Mouse (Mus musculus) forebrain, embryonic 13.5 days (tissue): ENCODE measurements around the gene Prpf4. TPM values are rescaled to one million over a fixed set of nuclear protein-coding genes. Genes with fewer than 3 reads are reported as not detected.

Experiments
- ATAC-seq: fragments of 200-750 bp; cut with Nextera tagmentation; 2 replicates; pipeline ENCODE4 v1.8.0; 2017
- H3K27ac ChIP-seq: fragments of 300-500 bp; sonication (generic); 2 replicates; pipeline ENCODE4 v1.5.1; 2015; ENCODE audit warnings: inconsistent platforms, mild to moderate bottlenecking, moderate library complexity
- H3K27me3 ChIP-seq: fragments of 300-500 bp; sonication (generic); 2 replicates; pipeline ENCODE4 v1.6.1; 2015; ENCODE audit warnings: mild to moderate bottlenecking, inconsistent platforms
- H3K36me3 ChIP-seq: fragments of 300-500 bp; sonication (generic); 2 replicates; pipeline ENCODE4 v1.6.1; 2015; ENCODE audit warnings: mild to moderate bottlenecking, inconsistent platforms; ENCODE audit not compliant: poor library complexity, severe bottlenecking
- H3K4me1 ChIP-seq: fragments of 300-500 bp; sonication (generic); 2 replicates; pipeline ENCODE4 v1.6.1; 2015; ENCODE audit warnings: inconsistent platforms
- H3K4me2 ChIP-seq: fragments of 300-500 bp; sonication (generic); 2 replicates; pipeline ENCODE4 v1.6.1; 2015; ENCODE audit warnings: inconsistent platforms, mild to moderate bottlenecking, moderate library complexity
- H3K4me3 ChIP-seq: fragments of 300-500 bp; sonication (generic); 2 replicates; pipeline ENCODE4 v1.5.1; 2015; ENCODE audit warnings: mild to moderate bottlenecking, inconsistent platforms
- H3K9ac ChIP-seq: fragments of 300-500 bp; sonication (generic); 2 replicates; pipeline ENCODE4 v1.6.1; 2015; ENCODE audit warnings: mild to moderate bottlenecking, inconsistent platforms
- H3K9me3 ChIP-seq: fragments of 300-500 bp; sonication (generic); replicated peaks from 2 replicates; pipeline ENCODE4 v1.6.1; 2016; ENCODE audit warnings: inconsistent platforms
- WGBS: fragments of 180-500 bp; shearing (Covaris S2); methylation state at CpG from one replicate; pipeline ENCODE4 v1.1.7; 2015; 5-methylcytosine and 5-hydroxymethylcytosine counted together
- polyA plus RNA-seq: library from polyadenylated mRNA; unstranded; fragments of >200 nt; fragmentation: Nextera tagmentation; extraction: Ambion mirVana; gene quantifications from 2 replicates; pipeline ENCODE4 v1.2.1, GENCODE M21; 2015

The Prpf4 gene
- polyA plus RNA-seq, 1 experiment from 2014 or later: 21.3 TPM

DNA sequence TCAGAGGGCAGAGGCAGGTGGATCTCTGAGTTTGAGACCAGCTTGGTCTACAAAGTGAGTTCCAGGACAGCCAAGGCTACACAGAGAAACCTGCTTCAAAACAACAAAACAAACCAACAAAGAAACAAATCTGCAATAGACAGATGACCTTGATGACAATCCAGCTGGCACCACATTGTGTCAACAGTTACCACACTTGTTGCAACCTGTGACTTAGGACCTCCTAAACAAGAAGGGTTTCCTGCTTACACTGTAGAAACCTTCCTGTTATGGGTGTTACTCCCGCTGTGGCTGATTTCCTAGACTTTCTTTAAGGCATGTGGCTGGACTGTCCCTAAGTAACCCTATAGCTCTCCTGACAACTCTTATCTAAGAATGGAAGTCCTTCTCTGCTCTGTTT, 12.8 kb upstream of the Prpf4 start:
- no peak overlapping the region for H3K4me3 ChIP-seq
- no peaks in the 10 kb centered on the region for H3K9me3 ChIP-seq
- H3K27ac ChIP-seq: no peak overlapping the region
- WGBS: 100% methylated on average over 1 of the region's 1 CpGs
- no peaks in the 10 kb centered on the region for H3K4me1 ChIP-seq
- no peaks in the 10 kb centered on the region for H3K27me3 ChIP-seq
- no peak overlapping the region for H3K4me2 ChIP-seq
- H3K9ac ChIP-seq: no peak overlapping the region
- ATAC-seq: no peak
- H3K36me3 ChIP-seq: peaks cover 89% of the 10 kb centered on the region

DNA sequence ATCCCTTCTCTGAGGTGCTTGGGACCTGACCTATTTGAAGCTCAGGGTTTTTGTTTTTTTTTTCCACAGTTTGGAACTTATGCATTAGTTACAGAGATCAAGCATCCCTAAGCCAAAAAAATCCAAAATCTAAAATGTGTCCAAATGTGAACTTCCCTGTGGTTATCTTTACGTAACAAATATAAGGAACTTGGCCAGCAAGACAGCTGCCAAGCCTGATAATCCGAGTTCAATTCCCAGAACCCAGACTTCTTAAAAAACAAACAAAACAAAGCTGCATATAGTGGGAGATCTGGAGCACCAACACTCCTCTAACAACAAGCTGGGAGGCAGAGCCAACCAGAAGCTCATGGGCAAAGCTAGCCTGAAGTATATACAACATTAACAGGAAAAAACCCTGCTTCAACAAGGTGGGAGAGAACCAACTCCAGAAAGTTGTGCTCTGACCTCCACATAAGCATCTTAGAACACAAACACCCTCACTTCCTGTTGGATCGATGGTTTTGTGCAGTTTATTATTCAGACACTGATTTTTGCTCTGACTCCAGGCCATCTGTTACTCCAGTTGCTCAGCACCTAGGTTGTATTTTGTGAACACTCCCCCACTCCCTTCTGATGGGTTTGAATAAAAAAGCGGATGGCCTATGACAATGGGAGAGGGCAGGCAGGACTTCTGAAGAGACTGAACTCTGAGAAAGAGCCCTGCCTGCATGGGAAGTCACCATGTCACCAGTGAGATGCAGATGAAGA, 10.8 kb upstream of the Prpf4 start:
- Histone ChIP-seq H3K27ac (no peak overlapping the region), H3K9ac (no peak overlapping the region), H3K27me3 (no peaks in the 10 kb centered on the region), H3K4me3 (no peak overlapping the region), H3K36me3 (peaks cover 89% of the 10 kb centered on the region), H3K9me3 (no peaks in the 10 kb centered on the region), H3K4me2 (no peak overlapping the region), H3K4me1 (no peaks in the 10 kb centered on the region)
- no peak for ATAC-seq
- WGBS: 93% methylated on average over 4 of the region's 4 CpGs

GRCm38 (mm10) chr4:62398956-62399355, 9.6 kb upstream of the Prpf4 start:
- Histone ChIP-seq H3K9ac (no peak overlapping the region), H3K27me3 (no peaks in the 10 kb centered on the region), H3K27ac (no peak overlapping the region), H3K9me3 (no peaks in the 10 kb centered on the region), H3K4me2 (no peak overlapping the region), H3K36me3 (peaks cover 84% of the 10 kb centered on the region), H3K4me1 (no peaks in the 10 kb centered on the region), H3K4me3 (no peak overlapping the region)
- 91% methylated on average over 3 of the region's 3 CpGs for WGBS
- ATAC-seq: no peak

GRCm38 (mm10) chr4:62406133-62406532, 2.5 kb upstream of the Prpf4 start:
- H3K9ac ChIP-seq: no peak overlapping the region
- peak overlapping the region; percentile 24; the same call in 1 of the 2 replicates for H3K4me2 ChIP-seq
- ATAC-seq: no peak
- H3K27me3 ChIP-seq: no peaks in the 10 kb centered on the region
- H3K36me3 ChIP-seq: peaks cover 30% of the 10 kb centered on the region
- H3K4me1 ChIP-seq: peaks cover 39% of the 10 kb centered on the region
- H3K4me3 ChIP-seq: no peak overlapping the region
- no peak overlapping the region for H3K27ac ChIP-seq
- WGBS: 83% methylated on average over 4 of the region's 4 CpGs
- H3K9me3 ChIP-seq: no peaks in the 10 kb centered on the region

DNA sequence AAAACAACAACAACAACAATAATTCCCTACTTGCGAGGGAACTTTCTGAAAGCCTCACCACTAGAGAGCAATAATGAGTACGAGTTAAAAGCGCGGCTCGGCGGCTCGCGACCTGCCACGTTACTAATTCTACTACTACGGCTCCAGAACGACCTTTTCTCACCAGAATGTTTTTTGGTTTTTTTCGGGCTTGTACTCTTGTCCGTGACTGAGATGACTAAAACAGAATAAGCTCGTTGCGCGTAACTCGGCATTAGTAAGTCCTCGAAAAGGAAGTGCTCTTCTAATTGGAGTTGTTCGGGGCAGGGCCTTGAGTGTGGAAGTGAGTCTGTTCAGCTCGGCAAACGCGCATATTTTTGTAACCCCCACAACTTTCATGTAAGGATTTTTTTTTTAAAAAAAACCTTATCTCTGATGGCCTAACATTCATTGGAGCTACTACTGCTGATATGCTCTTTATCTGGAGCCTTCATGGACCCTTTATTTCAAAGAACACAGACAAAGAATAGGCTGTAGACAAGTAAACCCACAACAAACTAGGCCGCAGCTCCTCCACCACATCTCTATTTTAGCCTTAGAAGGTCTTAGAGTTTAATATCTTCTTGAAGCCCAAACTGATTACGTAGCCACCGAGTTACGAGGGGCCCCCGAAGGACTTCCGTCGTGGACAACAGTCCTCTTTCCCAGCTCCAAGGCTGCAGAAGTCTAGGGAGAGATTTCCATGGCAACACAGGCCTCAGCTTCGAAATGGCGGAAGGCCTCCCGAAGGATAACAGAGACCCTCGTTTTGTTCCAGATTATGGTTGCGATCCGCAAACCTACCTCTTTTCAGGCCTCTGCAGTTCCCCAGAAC, 641 bp upstream of the Prpf4 start:
- H3K4me1 ChIP-seq: peaks cover 39% of the 10 kb centered on the region
- peak overlapping the region; percentile 76 for H3K27ac ChIP-seq
- under 1% methylated on average over 35 of the region's 35 CpGs for WGBS
- ATAC-seq: peak; percentile 6
- H3K36me3 ChIP-seq: peaks cover 32% of the 10 kb centered on the region
- H3K9me3 ChIP-seq: no peaks in the 10 kb centered on the region
- peak overlapping the region; percentile 79 for H3K4me2 ChIP-seq
- no peaks in the 10 kb centered on the region for H3K27me3 ChIP-seq
- H3K4me3 ChIP-seq: peak overlapping the region; percentile 79
- peak overlapping the region; percentile 79 for H3K9ac ChIP-seq

DNA sequence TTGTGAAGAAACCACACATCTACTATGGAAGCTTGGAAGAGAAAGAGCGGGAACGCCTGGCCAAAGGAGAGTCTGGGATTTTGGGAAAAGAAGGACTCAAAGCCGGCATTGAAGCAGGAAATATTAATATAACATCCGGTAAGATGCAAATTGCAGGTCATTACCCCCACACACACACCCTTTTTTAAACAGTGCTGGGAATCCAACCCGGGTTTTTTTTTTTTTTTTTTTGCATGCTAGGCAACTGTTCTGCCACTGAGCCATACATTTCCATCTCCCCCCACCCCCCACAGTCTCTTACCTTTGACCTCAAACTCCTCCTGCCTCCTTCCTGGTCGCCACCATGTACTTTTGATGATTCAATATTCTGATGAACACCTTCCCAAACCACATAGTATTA, 1.0 kb downstream of the Prpf4 start:
- 50% methylated on average over 6 of the region's 6 CpGs for WGBS
- Histone ChIP-seq H3K27me3 (no peaks in the 10 kb centered on the region), H3K36me3 (peaks cover 40% of the 10 kb centered on the region), H3K4me3 (peak overlapping the region; percentile 79), H3K27ac (no peak overlapping the region), H3K9me3 (no peaks in the 10 kb centered on the region), H3K4me2 (peak overlapping the region; percentile 79), H3K4me1 (peaks cover 36% of the 10 kb centered on the region), H3K9ac (peak overlapping the region; percentile 91)
- no peak for ATAC-seq

- peaks cover 43% of the 10 kb centered on the region for H3K36me3 ChIP-seq
- peak overlapping the region; percentile 79 for H3K4me3 ChIP-seq
- H3K27me3 ChIP-seq: no peaks in the 10 kb centered on the region
- H3K9ac ChIP-seq: no peak overlapping the region
- WGBS: 84% methylated on average over 2 of the region's 2 CpGs
- peaks cover 32% of the 10 kb centered on the region for H3K4me1 ChIP-seq
- H3K27ac ChIP-seq: no peak overlapping the region
- no peak for ATAC-seq
- H3K9me3 ChIP-seq: no peaks in the 10 kb centered on the region
- H3K4me2 ChIP-seq: peak overlapping the region; percentile 79
Observed at GRCm38 (mm10) chr4:62410325-62410724, 1.7 kb downstream of the Prpf4 start.

DNA sequence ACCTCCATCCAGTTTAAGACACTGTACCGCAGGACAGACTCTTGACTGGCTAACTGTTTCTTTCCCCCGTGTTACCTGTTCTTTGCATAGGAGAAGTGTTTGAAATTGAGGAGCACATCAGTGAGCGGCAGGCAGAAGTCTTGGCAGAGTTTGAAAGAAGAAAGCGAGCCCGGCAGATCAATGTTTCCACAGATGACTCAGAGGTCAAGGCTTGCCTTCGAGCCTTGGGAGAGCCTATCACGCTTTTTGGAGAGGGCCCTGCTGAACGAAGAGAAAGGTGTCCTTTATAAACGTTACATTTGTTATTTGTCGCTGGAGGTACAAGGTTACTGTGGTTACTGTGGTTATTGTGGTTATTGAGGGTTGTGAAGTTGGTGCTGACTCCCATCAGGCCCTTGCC, 3.0 kb downstream of the Prpf4 start:
- H3K4me3 ChIP-seq: no peak overlapping the region
- 95% methylated on average over 10 of the region's 10 CpGs for WGBS
- H3K9me3 ChIP-seq: no peaks in the 10 kb centered on the region
- no peaks in the 10 kb centered on the region for H3K27me3 ChIP-seq
- no peak for ATAC-seq
- no peak overlapping the region for H3K27ac ChIP-seq
- no peak overlapping the region for H3K4me2 ChIP-seq
- no peak overlapping the region for H3K9ac ChIP-seq
- peaks cover 56% of the 10 kb centered on the region for H3K36me3 ChIP-seq
- H3K4me1 ChIP-seq: peaks cover 22% of the 10 kb centered on the region

DNA sequence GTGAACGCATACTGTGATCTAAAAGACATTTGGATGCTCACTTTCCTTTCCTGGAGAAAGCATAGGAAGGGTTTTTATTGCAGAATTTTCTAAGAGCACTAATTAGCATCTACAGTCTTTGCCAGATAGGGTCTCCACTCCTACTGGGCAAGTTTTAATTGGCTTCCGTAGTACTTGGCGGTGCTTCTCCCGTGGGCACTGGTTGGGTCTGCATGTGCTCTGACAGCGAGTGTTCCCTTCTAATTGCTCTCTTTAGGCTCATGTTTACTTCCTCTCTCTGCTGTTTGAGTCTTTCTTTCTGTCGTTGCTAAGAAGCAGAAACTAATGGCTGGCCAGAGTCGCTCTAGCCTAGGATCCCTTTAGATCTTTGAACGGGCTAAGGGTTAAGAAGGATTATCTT, 9.9 kb downstream of the Prpf4 start:
- Histone ChIP-seq H3K9me3 (no peaks in the 10 kb centered on the region), H3K4me3 (no peak overlapping the region), H3K27me3 (no peaks in the 10 kb centered on the region), H3K9ac (no peak overlapping the region), H3K4me1 (no peaks in the 10 kb centered on the region), H3K36me3 (peaks cover 99% of the 10 kb centered on the region), H3K27ac (no peak overlapping the region), H3K4me2 (no peak overlapping the region)
- ATAC-seq: no peak; the same call in 1 of the 2 replicates
- WGBS: 60% methylated on average over 8 of the region's 8 CpGs

- H3K27ac ChIP-seq: no peak overlapping the region
- H3K4me3 ChIP-seq: no peak overlapping the region
- H3K27me3 ChIP-seq: no peaks in the 10 kb centered on the region
- no peak overlapping the region for H3K4me2 ChIP-seq
- H3K9me3 ChIP-seq: no peaks in the 10 kb centered on the region
- H3K9ac ChIP-seq: no peak overlapping the region
- peaks cover 99% of the 10 kb centered on the region for H3K36me3 ChIP-seq
- no peak for ATAC-seq
- H3K4me1 ChIP-seq: no peaks in the 10 kb centered on the region
- 90% methylated on average over 6 of the region's 6 CpGs for WGBS
Observed at GRCm38 (mm10) chr4:62419091-62419490, 10.5 kb downstream of the Prpf4 start.

DNA sequence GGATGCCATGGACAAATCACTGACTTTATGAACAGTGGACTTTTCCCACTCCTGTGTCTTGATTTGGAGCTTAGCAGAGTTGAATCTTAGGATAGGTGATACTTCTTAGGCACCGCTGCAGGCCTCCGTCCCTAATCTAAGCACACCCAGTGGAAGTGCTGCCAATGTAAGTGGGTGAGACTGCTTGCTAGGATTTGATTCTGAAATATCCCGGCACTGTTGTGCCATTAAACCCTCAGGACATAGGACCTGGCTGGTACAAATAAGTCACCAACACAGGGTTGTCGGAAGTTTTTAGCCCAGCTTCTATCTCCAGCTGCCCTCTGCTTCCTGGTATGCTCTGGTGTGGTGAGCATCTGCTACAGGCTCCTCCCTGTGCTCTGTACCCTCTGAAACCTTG, 17.3 kb downstream of the Prpf4 start:
- ATAC-seq: no peak
- H3K4me1 ChIP-seq: no peaks in the 10 kb centered on the region
- WGBS: 95% methylated on average over 4 of the region's 4 CpGs
- H3K4me2 ChIP-seq: no peak overlapping the region
- H3K27me3 ChIP-seq: no peaks in the 10 kb centered on the region
- H3K4me3 ChIP-seq: no peak overlapping the region
- H3K36me3 ChIP-seq: peaks cover 52% of the 10 kb centered on the region
- no peak overlapping the region for H3K27ac ChIP-seq
- H3K9ac ChIP-seq: no peak overlapping the region
- no peaks in the 10 kb centered on the region for H3K9me3 ChIP-seq

- 84% methylated on average over 17 of the region's 17 CpGs for WGBS
- no peak overlapping the region for H3K4me2 ChIP-seq
- 0 out of 2 replicates have a peak, but pooled peaks have one; percentile 36 for ATAC-seq
- H3K9me3 ChIP-seq: no peaks in the 10 kb centered on the region
- no peaks in the 10 kb centered on the region for H3K27me3 ChIP-seq
- H3K4me1 ChIP-seq: no peaks in the 10 kb centered on the region
- H3K36me3 ChIP-seq: peaks cover 29% of the 10 kb centered on the region
- no peak overlapping the region for H3K4me3 ChIP-seq
- H3K27ac ChIP-seq: no peak overlapping the region
- no peak overlapping the region for H3K9ac ChIP-seq
Observed at GRCm38 (mm10) chr4:62427978-62428758, 19.6 kb downstream of the Prpf4 start.
